Mouse (Mus musculus) hindbrain, embryonic 13.5 days (tissue): Measurements from ENCODE around the gene Cnot9. TPM values are rescaled to one million over a fixed set of nuclear protein-coding genes. Genes with fewer than 3 reads are reported as not detected.
A peak's percentile ranks its signal among the peaks of the same experiment; 100 is the strongest.
"Not testable (repeated sequence)": the region's sequence is repeated elsewhere in the genome, so short reads cannot be mapped to it uniquely, and the experiment has no call there.

Source experiments
- ATAC-seq: fragments of 200-750 bp; cut with Nextera tagmentation; 2 replicates; pipeline ENCODE4 v1.8.0; 2017; ENCODE audit warnings: moderate TSS enrichment; ENCODE audit not compliant: low FRiP score
- H3K27ac ChIP-seq: fragments of 300-500 bp; sonication (generic); 2 replicates; pipeline ENCODE4 v1.5.1; 2015; ENCODE audit warnings: inconsistent platforms, mild to moderate bottlenecking, moderate library complexity
- H3K27me3 ChIP-seq: fragments of 300-500 bp; sonication (generic); 2 replicates; pipeline ENCODE4 v1.6.1; 2015; ENCODE audit warnings: mild to moderate bottlenecking, inconsistent platforms
- H3K36me3 ChIP-seq: fragments of 300-500 bp; sonication (generic); 2 replicates; pipeline ENCODE4 v1.6.1; 2015; ENCODE audit warnings: mild to moderate bottlenecking, inconsistent platforms
- H3K4me1 ChIP-seq: fragments of 300-500 bp; sonication (generic); replicated peaks from 2 replicates; pipeline ENCODE4 v1.6.1; 2015; ENCODE audit warnings: inconsistent platforms
- H3K4me2 ChIP-seq: fragments of 300-500 bp; sonication (generic); 2 replicates; pipeline ENCODE4 v1.6.1; 2015; ENCODE audit warnings: inconsistent platforms, mild to moderate bottlenecking, moderate library complexity
- H3K4me3 ChIP-seq: fragments of 300-500 bp; sonication (generic); 2 replicates; pipeline ENCODE4 v1.5.1; 2015; ENCODE audit warnings: mild to moderate bottlenecking, inconsistent platforms
- H3K9ac ChIP-seq: fragments of 300-500 bp; sonication (generic); 2 replicates; pipeline ENCODE4 v1.6.1; 2015; ENCODE audit warnings: mild to moderate bottlenecking, inconsistent platforms
- H3K9me3 ChIP-seq: fragments of 300-500 bp; sonication (generic); 2 replicates; pipeline ENCODE4 v1.6.1; 2016; ENCODE audit warnings: inconsistent platforms
- WGBS: fragments of 180-500 bp; shearing (Covaris S2); methylation state at CpG from one replicate; pipeline ENCODE4 v1.1.7; 2015; 5-methylcytosine and 5-hydroxymethylcytosine counted together
- polyA plus RNA-seq: library from polyadenylated mRNA; unstranded; fragments of >200 nt; fragmentation: Nextera tagmentation; extraction: Ambion mirVana; gene quantifications from 2 replicates; pipeline ENCODE4 v1.2.1, GENCODE M21; 2015

Gene Cnot9
- polyA plus RNA-seq: 49.6 and 51.6 TPM in 2 replicates

- peaks cover 42% of the 10 kb centered on the region for H3K4me1 ChIP-seq
- H3K4me2 ChIP-seq: peak within 1 kb of the TSS; percentile 90
- WGBS: under 1% methylated on average over 61 of the region's 64 CpGs
- peak within 1 kb of the TSS; percentile 90 for H3K27ac ChIP-seq
- peak within 1 kb of the TSS; percentile 94 for H3K9ac ChIP-seq
- H3K36me3 ChIP-seq: no peaks in the 10 kb centered on the region
- peak; percentile 100 for ATAC-seq
- H3K27me3 ChIP-seq: no peaks in the 10 kb centered on the region
- peak within 1 kb of the TSS; percentile 92 for H3K4me3 ChIP-seq
- H3K9me3 ChIP-seq: no peaks in the 10 kb centered on the region
Observed at GRCm38 (mm10) chr1:74505721-74506464, at the start of gene Cnot9. TSS of gene Cnot9 (plus strand) at chr1:74506058.

DNA sequence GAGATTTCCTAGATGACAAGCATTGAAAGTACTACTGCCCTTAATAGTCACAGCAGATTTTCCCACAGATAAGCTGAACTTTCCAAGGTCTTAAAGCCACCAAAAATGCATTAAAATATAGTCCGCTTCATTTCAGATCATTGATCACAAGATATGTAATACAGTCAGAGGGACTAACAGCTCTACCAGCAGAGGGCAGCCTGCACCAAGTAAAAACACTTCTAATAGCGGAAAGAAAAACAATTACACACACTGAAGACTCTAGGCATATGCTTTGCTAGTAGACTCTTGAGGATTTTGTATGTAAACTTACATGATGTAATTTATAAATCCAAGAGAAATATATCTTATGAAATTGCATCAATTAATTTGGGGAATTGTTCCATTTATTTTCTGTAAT, 45.6 kb upstream of the Cnot9 start:
- H3K27ac ChIP-seq: no peak overlapping the region
- H3K4me3 ChIP-seq: no peak overlapping the region
- 80% methylated on average over 2 of the region's 2 CpGs for WGBS
- no peak for ATAC-seq
- no peaks in the 10 kb centered on the region for H3K27me3 ChIP-seq
- H3K4me2 ChIP-seq: no peak overlapping the region
- H3K9me3 ChIP-seq: no peaks in the 10 kb centered on the region
- H3K36me3 ChIP-seq: peaks cover 48% of the 10 kb centered on the region
- H3K9ac ChIP-seq: no peak overlapping the region
- no peaks in the 10 kb centered on the region for H3K4me1 ChIP-seq

- Histone ChIP-seq H3K4me1 (no peaks in the 10 kb centered on the region), H3K4me3 (no peak overlapping the region), H3K27me3 (no peaks in the 10 kb centered on the region), H3K9ac (no peak overlapping the region), H3K9me3 (no peaks in the 10 kb centered on the region), H3K36me3 (peaks cover 75% of the 10 kb centered on the region), H3K27ac (no peak overlapping the region), H3K4me2 (no peak overlapping the region)
- no peak for ATAC-seq
- WGBS: 97% methylated on average over 5 of the region's 5 CpGs
Observed at GRCm38 (mm10) chr1:74485792-74486191, 20.1 kb upstream of the Cnot9 start.

- Histone ChIP-seq H3K9ac (no peak overlapping the region), H3K9me3 (no peaks in the 10 kb centered on the region), H3K27me3 (no peaks in the 10 kb centered on the region), H3K27ac (no peak overlapping the region), H3K4me1 (peaks cover 13% of the 10 kb centered on the region), H3K4me2 (no peak overlapping the region), H3K36me3 (peaks cover 10% of the 10 kb centered on the region), H3K4me3 (no peak overlapping the region)
- no peak for ATAC-seq
- 100% methylated on average over 1 of the region's 1 CpGs for WGBS
Observed at GRCm38 (mm10) chr1:74501106-74501505, 4.8 kb upstream of the Cnot9 start.

DNA sequence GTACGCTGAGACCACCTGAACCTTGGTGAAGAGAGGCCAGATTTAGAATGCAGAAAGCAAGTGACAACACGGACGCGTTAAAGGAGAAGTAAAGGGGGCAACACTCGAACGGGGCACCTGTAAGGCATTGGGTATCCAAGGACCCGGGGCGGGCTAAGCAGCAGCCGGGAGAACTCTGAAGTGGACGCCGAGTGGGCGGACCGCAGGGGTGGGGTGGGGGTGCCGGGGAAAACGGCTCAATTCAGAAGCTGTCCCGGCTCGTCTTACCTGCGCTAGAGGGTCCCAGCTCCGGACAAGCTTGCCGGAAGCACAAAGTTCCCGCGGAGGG, 501 bp upstream of the Cnot9 start:
- WGBS: under 1% methylated on average over 22 of the region's 22 CpGs
- Histone ChIP-seq H3K27me3 (no peaks in the 10 kb centered on the region), H3K36me3 (no peaks in the 10 kb centered on the region), H3K9me3 (no peaks in the 10 kb centered on the region), H3K4me1 (peaks cover 42% of the 10 kb centered on the region), H3K4me2 (peak overlapping the region; percentile 75), H3K9ac (peak overlapping the region; percentile 79), H3K4me3 (peak overlapping the region; percentile 92), H3K27ac (peak overlapping the region; percentile 67)
- ATAC-seq: no peak

DNA sequence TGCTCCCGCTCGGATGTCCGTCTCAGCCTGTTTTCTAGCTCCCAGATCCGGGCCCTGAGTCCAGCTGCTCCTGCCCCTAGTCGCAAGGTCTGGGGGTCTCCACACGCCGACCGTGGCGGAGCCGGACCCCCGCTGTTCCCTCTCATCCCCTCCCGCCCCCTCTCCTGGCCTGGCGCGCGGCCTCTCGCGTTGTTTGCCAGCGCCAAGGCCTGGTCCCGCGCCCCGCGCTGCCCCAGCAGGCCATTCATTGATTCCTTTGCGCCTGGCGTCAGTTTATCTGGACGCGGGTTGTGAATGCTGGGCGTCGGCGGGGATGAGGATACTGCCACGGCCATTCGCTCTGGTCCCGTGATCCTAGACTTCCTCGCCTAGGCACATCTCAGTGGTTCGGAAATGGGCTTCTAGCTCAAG, 618 bp downstream of the Cnot9 start:
- Histone ChIP-seq H3K9ac (peak overlapping the region; percentile 94), H3K27ac (peak overlapping the region; percentile 90), H3K27me3 (no peaks in the 10 kb centered on the region), H3K4me1 (peaks cover 42% of the 10 kb centered on the region), H3K36me3 (no peaks in the 10 kb centered on the region), H3K9me3 (no peaks in the 10 kb centered on the region), H3K4me3 (peak overlapping the region; percentile 92), H3K4me2 (peak overlapping the region; percentile 90)
- ATAC-seq: no peak
- 0% methylated on average over 30 of the region's 34 CpGs for WGBS

GRCm38 (mm10) chr1:74507780-74508179, 1.9 kb downstream of the Cnot9 start:
- Histone ChIP-seq H3K4me2 (peak overlapping the region; percentile 90), H3K4me1 (peaks cover 42% of the 10 kb centered on the region), H3K27ac (no peak overlapping the region), H3K36me3 (no peaks in the 10 kb centered on the region), H3K4me3 (peak overlapping the region; percentile 92), H3K9me3 (no peaks in the 10 kb centered on the region), H3K27me3 (no peaks in the 10 kb centered on the region), H3K9ac (no peak overlapping the region)
- 100% methylated on average over 2 of the region's 2 CpGs for WGBS
- no peak for ATAC-seq

DNA sequence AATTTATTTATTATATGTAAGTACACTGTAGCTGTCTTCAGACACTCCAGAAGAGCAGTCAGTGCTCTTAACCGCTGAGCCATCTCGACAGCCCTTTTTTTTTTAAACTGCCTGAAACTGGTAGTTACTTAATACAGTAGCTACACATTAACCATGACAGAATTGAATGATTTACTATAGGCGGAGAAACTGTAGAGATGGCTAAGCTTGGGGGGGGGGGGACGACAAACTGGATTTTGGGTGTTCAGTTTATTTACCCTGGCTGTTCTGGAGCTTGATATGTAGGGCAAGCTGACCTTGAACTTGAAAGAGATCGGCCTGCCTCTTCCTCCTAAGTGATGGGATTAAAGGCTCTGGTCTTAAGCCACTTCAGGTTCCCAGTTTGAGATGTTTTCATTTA, 5.4 kb downstream of the Cnot9 start:
- Histone ChIP-seq H3K27ac (no peak overlapping the region), H3K9me3 (no peaks in the 10 kb centered on the region), H3K9ac (no peak overlapping the region), H3K4me1 (peaks cover 29% of the 10 kb centered on the region), H3K4me3 (no peak overlapping the region), H3K27me3 (no peaks in the 10 kb centered on the region), H3K4me2 (no peak overlapping the region), H3K36me3 (peaks cover 4% of the 10 kb centered on the region; the same call in 1 of the 2 replicates)
- no peak for ATAC-seq
- WGBS: 96% methylated on average over 5 of the region's 5 CpGs

- not testable (repeated sequence) for H3K36me3 ChIP-seq, H3K4me2 ChIP-seq, H3K27ac ChIP-seq, ATAC-seq, H3K9me3 ChIP-seq, H3K4me3 ChIP-seq, H3K27me3 ChIP-seq, H3K9ac ChIP-seq
- WGBS: 93% methylated on average over 1 of the region's 1 CpGs
- peaks cover 14% of the 10 kb centered on the region for H3K4me1 ChIP-seq
Observed at GRCm38 (mm10) chr1:74512999-74513398, 7.1 kb downstream of the Cnot9 start.

GRCm38 (mm10) chr1:74519875-74520274, 14.0 kb downstream of the Cnot9 start:
- no peaks in the 10 kb centered on the region for H3K27me3 ChIP-seq
- H3K9ac ChIP-seq: no peak overlapping the region
- no peak overlapping the region for H3K4me3 ChIP-seq
- peaks cover 52% of the 10 kb centered on the region for H3K36me3 ChIP-seq
- no peaks in the 10 kb centered on the region for H3K4me1 ChIP-seq
- ATAC-seq: no peak
- no peaks in the 10 kb centered on the region for H3K9me3 ChIP-seq
- no peak overlapping the region for H3K27ac ChIP-seq
- H3K4me2 ChIP-seq: no peak overlapping the region

- no peak overlapping the region for H3K9ac ChIP-seq
- H3K4me1 ChIP-seq: no peaks in the 10 kb centered on the region
- peaks cover 88% of the 10 kb centered on the region for H3K36me3 ChIP-seq
- H3K4me3 ChIP-seq: no peak overlapping the region
- 93% methylated on average over 4 of the region's 4 CpGs for WGBS
- H3K27ac ChIP-seq: no peak overlapping the region
- H3K4me2 ChIP-seq: no peak overlapping the region
- no peak for ATAC-seq
- H3K27me3 ChIP-seq: no peaks in the 10 kb centered on the region
- no peaks in the 10 kb centered on the region for H3K9me3 ChIP-seq
Observed at GRCm38 (mm10) chr1:74524746-74525145, 18.9 kb downstream of the Cnot9 start.

DNA sequence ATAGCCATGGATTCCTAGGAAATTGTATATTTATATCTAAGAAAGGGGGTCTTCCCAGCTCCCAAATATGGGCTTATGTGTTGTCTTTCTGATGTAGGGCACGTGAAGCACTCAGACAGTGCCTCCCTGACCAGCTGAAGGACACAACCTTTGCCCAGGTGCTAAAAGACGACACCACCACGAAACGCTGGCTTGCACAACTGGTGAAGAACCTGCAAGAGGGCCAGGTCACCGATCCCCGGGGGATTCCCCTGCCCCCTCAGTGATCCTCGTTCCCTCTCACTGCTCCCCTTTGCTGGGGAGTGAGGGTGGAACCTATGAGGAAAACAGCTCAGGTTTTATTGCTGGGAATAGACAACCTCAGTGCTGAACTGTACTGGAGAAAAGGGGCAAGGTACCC, 22.7 kb downstream of the Cnot9 start:
- peaks cover 90% of the 10 kb centered on the region for H3K36me3 ChIP-seq
- no peak for ATAC-seq
- WGBS: 96% methylated on average over 7 of the region's 7 CpGs

GRCm38 (mm10) chr1:74538650-74539049, 32.8 kb downstream of the Cnot9 start:
- Histone ChIP-seq H3K4me3 (no peak overlapping the region), H3K27me3 (no peaks in the 10 kb centered on the region), H3K9me3 (no peaks in the 10 kb centered on the region), H3K4me1 (peaks cover 17% of the 10 kb centered on the region), H3K36me3 (no peaks in the 10 kb centered on the region), H3K9ac (no peak overlapping the region), H3K4me2 (no peak overlapping the region), H3K27ac (no peak overlapping the region)
- no peak for ATAC-seq

More for the DNA sequence above, 22.7 kb downstream of the Cnot9 start:
- H3K4me2 ChIP-seq: no peak overlapping the region
- H3K27me3 ChIP-seq: no peaks in the 10 kb centered on the region
- no peak overlapping the region for H3K27ac ChIP-seq
- no peaks in the 10 kb centered on the region for H3K4me1 ChIP-seq
- no peak overlapping the region for H3K4me3 ChIP-seq
- no peaks in the 10 kb centered on the region for H3K9me3 ChIP-seq
- no peak overlapping the region for H3K9ac ChIP-seq
